Mouse (Mus musculus): ENCODE measurements around the gene Zfp385b. TPM values are rescaled to one million over a fixed set of nuclear protein-coding genes. Genes with fewer than 3 reads are reported as not detected.

The Zfp385b gene
- polyA plus RNA-seq, 1 experiment: 3.2 TPM

DNA sequence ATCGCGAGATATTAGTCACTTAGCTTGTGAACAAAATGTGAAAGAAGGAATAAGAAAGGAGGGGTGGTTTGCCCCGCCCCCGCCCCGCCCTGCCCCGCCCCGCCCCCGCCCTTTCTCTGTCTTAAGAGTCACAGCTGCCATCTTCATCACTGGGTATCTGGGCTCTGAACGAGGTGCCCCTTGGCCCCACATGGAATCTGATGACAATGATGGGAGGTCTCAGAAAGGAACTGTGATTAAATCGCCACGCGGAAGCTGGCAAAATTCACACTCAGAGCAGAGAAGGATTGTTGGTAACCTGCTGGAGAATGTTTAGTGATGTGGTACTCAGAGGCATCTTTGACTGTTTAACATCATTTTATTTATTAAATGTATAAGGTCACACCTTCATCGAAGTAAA is 417.1 kb downstream of the Zfp385b start:
- TF ChIP-seq POLR2A (IDR thresholded peaks at IDR 0.05; ENCODE audit: borderline replicate concordance, control insufficient read depth, low read depth, low read length) (no peak), CTCF (IDR thresholded peaks at IDR 0.05; ENCODE audit: control insufficient read depth, insufficient read depth, low read length) (no peak)
- Histone ChIP-seq H3K27ac (ENCODE audit: control insufficient read depth, insufficient read depth, low read depth, low read length, poor library complexity) (no peak overlapping the region), H3K4me3 (replicated peaks; ENCODE audit: control insufficient read depth, low read depth, low read length) (no peak overlapping the region), H3K4me1 (ENCODE audit: control insufficient read depth, insufficient read depth, low read length) (no peaks in the 10 kb centered on the region)
- WGBS: 33% methylated on average over 13 of the region's 13 CpGs

DNA sequence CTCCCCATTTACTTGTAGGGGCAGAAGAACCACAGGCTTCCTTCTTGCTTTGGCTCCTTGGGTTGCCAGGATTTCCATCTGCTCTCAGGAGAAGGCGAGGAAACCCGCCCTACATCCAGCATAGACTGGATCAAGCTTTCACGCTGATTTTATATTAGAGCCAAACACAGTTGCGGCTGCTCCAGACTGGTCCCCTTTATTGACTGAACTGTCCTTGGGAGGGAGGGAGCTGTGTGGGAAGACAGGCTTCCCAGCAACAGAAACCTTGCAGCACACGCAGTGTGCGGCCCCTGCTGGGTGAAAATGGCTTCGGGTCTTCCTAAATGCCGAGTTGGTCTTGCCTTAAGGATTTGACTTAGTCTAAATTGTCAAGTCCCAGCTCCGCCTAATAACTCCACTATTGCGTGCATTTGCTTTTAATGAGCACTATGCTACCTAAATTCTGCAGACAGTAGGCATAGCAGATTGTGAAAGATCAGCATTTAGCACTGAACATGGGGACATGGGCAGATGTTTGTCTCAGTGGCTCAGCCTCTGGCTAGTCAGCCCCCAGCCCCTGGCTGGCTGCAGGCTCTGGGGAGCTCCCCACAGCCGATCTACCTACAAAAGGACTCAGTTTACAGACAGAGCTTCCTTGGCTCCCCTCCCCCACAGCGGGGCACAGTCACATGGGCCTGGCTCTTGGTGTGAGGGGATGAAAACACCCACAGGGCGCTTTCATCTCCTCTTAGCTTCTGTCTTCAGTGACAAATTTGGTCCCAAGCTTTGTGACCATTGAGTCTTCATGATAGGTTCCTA is 417.8 kb downstream of the Zfp385b start:
- WGBS: 21% methylated on average over 13 of the region's 13 CpGs
- H3K4me1 ChIP-seq (ENCODE audit: control insufficient read depth, insufficient read depth, low read length): no peaks in the 10 kb centered on the region
- no peak overlapping the region for H3K27ac ChIP-seq (ENCODE audit: control insufficient read depth, insufficient read depth, low read depth, low read length, poor library complexity)
- TF ChIP-seq POLR2A (IDR thresholded peaks at IDR 0.05; ENCODE audit: borderline replicate concordance, control insufficient read depth, low read depth, low read length) (no peak), CTCF (IDR thresholded peaks at IDR 0.05; ENCODE audit: control insufficient read depth, insufficient read depth, low read length) (no peak)
- no peak overlapping the region for H3K4me3 ChIP-seq (replicated peaks; ENCODE audit: control insufficient read depth, low read depth, low read length)

- 87% methylated on average over 7 of the region's 7 CpGs for WGBS
- H3K27ac ChIP-seq (ENCODE audit: control insufficient read depth, insufficient read depth, low read depth, low read length, poor library complexity): no peak overlapping the region
- TF ChIP-seq CTCF (IDR thresholded peaks at IDR 0.05; ENCODE audit: control insufficient read depth, insufficient read depth, low read length) (no peak), POLR2A (IDR thresholded peaks at IDR 0.05; ENCODE audit: borderline replicate concordance, control insufficient read depth, low read depth, low read length) (no peak)
- H3K4me3 ChIP-seq (replicated peaks; ENCODE audit: control insufficient read depth, low read depth, low read length): no peak overlapping the region
- H3K4me1 ChIP-seq (ENCODE audit: control insufficient read depth, insufficient read depth, low read length): no peaks in the 10 kb centered on the region
These were observed 425.6 kb downstream of the Zfp385b start for GRCm38 (mm10) chr2:77393881-77394280.

- no peaks in the 10 kb centered on the region for H3K4me1 ChIP-seq (ENCODE audit: control insufficient read depth, insufficient read depth, low read length)
- TF ChIP-seq POLR2A (IDR thresholded peaks at IDR 0.05; ENCODE audit: borderline replicate concordance, control insufficient read depth, low read depth, low read length) (no peak), CTCF (IDR thresholded peaks at IDR 0.05; ENCODE audit: control insufficient read depth, insufficient read depth, low read length) (no peak)
- 76% methylated on average over 6 of the region's 6 CpGs for WGBS
- H3K27ac ChIP-seq (ENCODE audit: control insufficient read depth, insufficient read depth, low read depth, low read length, poor library complexity): no peak overlapping the region
- H3K4me3 ChIP-seq (replicated peaks; ENCODE audit: control insufficient read depth, low read depth, low read length): no peak overlapping the region
These were observed 431.3 kb downstream of the Zfp385b start for GRCm38 (mm10) chr2:77388186-77388585.

- 28% methylated on average over 5 of the region's 5 CpGs for WGBS
- no peak overlapping the region for H3K27ac ChIP-seq (ENCODE audit: control insufficient read depth, insufficient read depth, low read depth, low read length, poor library complexity)
- TF ChIP-seq CTCF (IDR thresholded peaks at IDR 0.05; ENCODE audit: control insufficient read depth, insufficient read depth, low read length) (peak; percentile 36; the same call in 1 of the 2 replicates), POLR2A (IDR thresholded peaks at IDR 0.05; ENCODE audit: borderline replicate concordance, control insufficient read depth, low read depth, low read length) (no peak)
These were observed 432.9 kb downstream of the Zfp385b start for GRCm38 (mm10) chr2:77386515-77386914.

DNA sequence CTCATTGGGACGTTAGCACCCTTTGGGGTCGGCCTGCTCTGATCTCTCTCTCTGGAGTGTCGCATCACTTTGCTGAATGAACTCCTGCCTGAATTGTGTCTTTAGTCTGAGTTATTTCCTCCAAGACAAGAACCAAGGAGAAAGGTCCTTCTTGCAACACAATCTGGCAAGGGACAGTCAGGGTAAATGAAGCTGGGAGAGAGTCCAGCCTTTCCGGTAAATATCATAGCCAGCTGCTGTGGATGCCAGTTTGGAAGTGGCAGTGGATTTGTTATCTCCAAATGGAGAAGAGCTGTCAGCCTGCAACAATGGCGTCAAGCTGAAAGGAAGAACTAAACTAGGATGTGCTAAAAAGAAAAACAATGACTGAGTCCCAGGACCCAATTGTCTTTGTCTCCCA is 436.7 kb downstream of the Zfp385b start:
- 77% methylated on average over 5 of the region's 5 CpGs for WGBS
- TF ChIP-seq CTCF (IDR thresholded peaks at IDR 0.05; ENCODE audit: control insufficient read depth, insufficient read depth, low read length) (no peak), POLR2A (IDR thresholded peaks at IDR 0.05; ENCODE audit: borderline replicate concordance, control insufficient read depth, low read depth, low read length) (no peak)

More at GRCm38 (mm10) chr2:77386515-77386914, 432.9 kb downstream of the Zfp385b start:
- Histone ChIP-seq H3K4me3 (replicated peaks; ENCODE audit: control insufficient read depth, low read depth, low read length) (no peak overlapping the region), H3K4me1 (ENCODE audit: control insufficient read depth, insufficient read depth, low read length) (no peaks in the 10 kb centered on the region)

GRCm38 (mm10) chr2:77379907-77380306 is 439.5 kb downstream of the Zfp385b start:
- TF ChIP-seq POLR2A (IDR thresholded peaks at IDR 0.05; ENCODE audit: borderline replicate concordance, control insufficient read depth, low read depth, low read length): no peak
- TF ChIP-seq CTCF (IDR thresholded peaks at IDR 0.05; ENCODE audit: control insufficient read depth, insufficient read depth, low read length): no peak
- Histone ChIP-seq H3K4me3 (replicated peaks; ENCODE audit: control insufficient read depth, low read depth, low read length) (no peak overlapping the region), H3K4me1 (ENCODE audit: control insufficient read depth, insufficient read depth, low read length) (no peaks in the 10 kb centered on the region), H3K27ac (ENCODE audit: control insufficient read depth, insufficient read depth, low read depth, low read length, poor library complexity) (no peak overlapping the region)
- 93% methylated on average over 1 of the region's 1 CpGs for WGBS

More for the DNA sequence above, 436.7 kb downstream of the Zfp385b start:
- Histone ChIP-seq H3K27ac (ENCODE audit: control insufficient read depth, insufficient read depth, low read depth, low read length, poor library complexity) (no peak overlapping the region), H3K4me1 (ENCODE audit: control insufficient read depth, insufficient read depth, low read length) (no peaks in the 10 kb centered on the region), H3K4me3 (replicated peaks; ENCODE audit: control insufficient read depth, low read depth, low read length) (no peak overlapping the region)

GRCm38 (mm10) chr2:77379332-77379731 is 440.1 kb downstream of the Zfp385b start:
- H3K4me3 ChIP-seq (replicated peaks; ENCODE audit: control insufficient read depth, low read depth, low read length): no peak overlapping the region
- TF ChIP-seq CTCF (IDR thresholded peaks at IDR 0.05; ENCODE audit: control insufficient read depth, insufficient read depth, low read length): no peak
- no peak for TF ChIP-seq POLR2A (IDR thresholded peaks at IDR 0.05; ENCODE audit: borderline replicate concordance, control insufficient read depth, low read depth, low read length)
- H3K4me1 ChIP-seq (ENCODE audit: control insufficient read depth, insufficient read depth, low read length): no peaks in the 10 kb centered on the region
- 90% methylated on average over 5 of the region's 5 CpGs for WGBS
- no peak overlapping the region for H3K27ac ChIP-seq (ENCODE audit: control insufficient read depth, insufficient read depth, low read depth, low read length, poor library complexity)
